Mouse (Mus musculus) spleen, postnatal 10 days (tissue): ENCODE data around the gene Gm5134.

Experiments
- DNase-seq, 2 experiments: peaks; one replicate each; pipeline ENCODE4 v3.0.0; 2021 to 2022; ENCODE audit warnings: low spot score in 2 of 2

The Gm5134 gene

DNA sequence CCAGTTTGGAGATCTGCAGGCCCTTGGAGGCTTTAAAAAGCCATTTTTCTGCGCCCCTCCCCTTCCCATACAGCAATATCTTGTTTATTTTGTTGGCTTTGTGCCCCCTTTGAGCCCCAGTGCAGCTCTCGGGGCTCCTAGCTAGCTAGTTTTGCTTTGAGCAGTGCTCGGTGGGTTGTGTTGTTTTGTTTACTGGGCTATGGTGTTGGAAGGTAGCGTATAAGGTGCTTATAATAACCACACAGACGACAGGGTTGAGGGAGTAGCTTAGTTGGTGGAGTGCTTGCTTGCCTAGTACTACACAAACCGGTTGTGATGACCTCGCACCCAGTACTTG, 78.8 kb downstream of the Gm5134 start:
- DNase-seq = no peak

DNA sequence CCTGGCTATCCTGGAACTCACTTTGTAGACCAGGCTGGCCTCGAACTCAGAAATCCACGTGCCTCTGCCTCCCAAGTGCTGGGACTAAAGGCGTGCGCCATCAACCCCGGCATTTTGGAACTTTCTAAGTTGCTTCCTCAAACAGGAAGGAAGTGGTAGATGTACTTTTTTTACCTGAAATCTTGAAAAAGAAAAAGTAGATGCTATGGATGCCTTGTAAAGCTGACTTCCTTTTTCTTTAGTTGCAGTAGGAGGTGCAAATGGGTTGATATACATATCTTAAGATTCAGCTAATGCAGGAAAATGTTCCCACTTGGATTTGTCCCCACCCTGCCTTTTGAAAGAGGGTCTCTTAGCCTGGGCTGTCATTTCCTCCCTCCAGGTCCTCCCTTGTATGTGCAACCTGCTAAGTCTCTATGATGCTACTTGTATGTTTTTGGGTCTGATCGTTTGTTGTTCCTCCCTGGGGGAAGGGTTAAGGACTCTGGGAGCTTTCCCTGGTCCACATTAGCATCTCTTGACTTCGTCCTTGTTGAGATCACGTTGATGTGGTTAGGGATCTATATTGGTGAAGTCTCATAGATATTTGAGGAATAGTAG, 79.8 kb downstream of the Gm5134 start:
- DNase-seq = no peak

DNA sequence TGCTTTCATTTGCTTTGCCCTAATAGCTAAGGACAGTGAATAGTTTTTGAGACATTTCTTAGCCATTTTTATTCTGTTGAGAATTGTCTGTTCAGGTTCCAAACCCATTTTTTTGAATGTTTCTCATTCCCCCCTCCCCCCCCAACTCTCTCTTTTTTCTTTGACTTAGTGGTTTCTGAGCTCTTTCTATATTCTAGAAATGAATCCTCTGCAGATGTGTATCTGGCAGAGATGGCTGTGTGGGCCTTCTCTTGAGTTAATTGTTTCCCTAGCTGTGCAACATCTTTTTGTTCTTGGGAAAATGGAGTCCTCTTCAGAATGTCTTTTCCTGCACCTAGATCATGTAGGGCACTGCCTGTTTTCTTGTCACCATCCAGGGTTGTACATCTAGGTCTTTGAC, 81.0 kb downstream of the Gm5134 start:
- no peak for DNase-seq

DNA sequence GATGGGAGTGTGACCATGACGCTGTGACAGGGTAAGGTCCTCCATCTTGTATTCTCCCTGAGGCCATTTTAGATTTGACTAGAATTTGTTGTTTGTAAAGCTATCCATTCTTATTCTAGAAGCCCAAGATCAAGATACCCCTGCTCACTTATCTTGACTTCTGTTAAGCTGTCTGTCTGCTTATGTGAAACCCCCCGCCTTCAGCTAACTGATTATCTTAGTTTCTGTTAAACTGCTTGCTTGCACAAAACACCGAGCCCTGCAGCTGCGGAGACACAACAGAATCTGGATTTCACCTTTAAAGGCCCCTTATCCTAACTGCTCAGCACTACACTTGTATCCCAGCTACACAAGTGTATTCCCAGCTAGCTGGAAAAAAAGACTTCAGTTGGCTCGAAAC, 82.6 kb downstream of the Gm5134 start:
- no peak for DNase-seq

DNA sequence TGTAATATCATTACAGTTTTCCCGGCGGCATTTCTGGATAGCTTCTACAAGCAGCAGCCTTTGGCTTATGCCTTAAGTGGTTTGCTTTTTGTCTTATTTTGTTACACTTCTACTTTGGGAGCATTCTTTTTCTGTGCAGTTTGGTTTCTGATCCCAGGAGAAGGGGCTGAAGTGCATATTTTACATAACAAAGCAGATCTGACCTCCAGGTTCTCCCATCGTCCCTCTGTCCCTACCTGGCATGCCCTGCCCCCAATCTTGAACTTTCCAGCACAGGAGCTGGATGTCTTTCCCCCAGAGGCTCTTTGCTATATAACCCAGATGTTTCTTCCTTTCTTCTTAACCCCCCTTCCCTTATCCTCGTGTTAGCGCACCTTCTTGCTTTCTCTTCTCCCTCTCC, 91.0 kb downstream of the Gm5134 start:
- DNase-seq = no peak

DNA sequence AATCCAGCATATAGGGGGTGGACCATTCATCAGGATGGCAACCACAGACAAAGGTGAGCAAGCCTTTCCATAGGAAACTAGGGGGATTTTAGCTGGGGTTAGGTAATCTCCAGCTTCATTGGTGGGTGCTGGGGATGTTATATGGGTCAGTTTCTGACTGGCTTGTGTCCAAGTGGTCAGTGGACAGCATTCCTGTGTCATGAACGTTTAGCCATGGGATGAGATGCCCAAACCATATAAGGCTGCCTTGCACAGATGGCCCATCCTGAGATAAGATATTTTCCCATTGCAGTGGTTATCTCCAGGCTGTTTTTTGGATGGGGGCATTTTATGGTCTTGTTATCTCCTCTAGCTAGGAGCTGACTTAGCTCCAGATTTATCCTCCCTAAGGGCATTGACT, 92.4 kb downstream of the Gm5134 start:
- no peak for DNase-seq

DNA sequence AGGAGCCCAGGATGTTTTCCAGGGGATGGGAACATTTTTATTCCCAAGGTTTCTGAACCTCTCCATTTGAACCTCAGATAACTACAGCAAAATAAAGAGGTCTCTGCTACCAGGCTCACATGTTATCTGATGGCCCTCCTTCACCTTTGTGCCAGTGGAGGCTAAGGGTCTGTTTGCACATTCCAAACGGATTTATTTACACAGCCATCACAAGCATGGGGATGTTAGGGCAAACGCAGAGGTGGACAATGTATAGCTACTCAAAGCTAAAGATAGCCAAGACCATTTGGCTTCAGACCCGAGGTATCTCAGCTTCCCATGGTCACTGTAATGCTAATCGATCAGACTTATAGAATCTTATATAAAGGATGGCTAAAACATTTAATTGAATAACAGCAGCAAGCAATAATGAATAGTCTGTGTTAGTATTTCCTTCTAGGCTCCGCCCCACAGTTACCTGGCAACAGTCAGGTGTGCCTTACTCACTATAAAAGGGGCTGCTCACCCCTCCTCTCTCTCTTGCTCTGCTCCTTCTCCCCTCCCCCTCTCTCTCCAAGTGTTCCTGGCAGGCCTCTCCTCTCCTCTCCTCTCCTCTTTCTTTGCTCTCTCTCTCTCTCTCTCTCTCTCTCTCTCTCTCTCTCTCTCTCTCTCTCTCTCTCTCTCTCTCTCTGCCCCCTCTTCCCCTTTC, 93.0 kb downstream of the Gm5134 start:
- no peak for DNase-seq

DNA sequence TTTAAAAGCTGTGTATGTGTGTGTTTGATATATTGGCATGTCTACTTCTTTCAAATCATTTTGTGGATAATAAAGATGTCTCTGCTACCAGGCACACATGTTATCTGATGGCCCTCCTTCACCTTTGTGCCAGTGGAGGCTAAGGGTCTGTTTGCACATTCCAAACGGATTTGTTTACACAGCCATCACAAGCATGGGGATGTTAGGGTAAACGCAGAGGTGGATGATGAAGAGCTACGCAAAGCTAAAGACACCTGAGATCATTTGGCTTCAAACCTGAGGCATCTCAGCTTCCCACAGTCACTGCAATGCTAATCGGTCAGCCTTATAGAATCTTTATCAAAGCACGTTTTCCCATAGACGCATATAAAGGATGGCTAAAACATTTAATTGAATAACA, 94.7 kb downstream of the Gm5134 start:
- no peak for DNase-seq

DNA sequence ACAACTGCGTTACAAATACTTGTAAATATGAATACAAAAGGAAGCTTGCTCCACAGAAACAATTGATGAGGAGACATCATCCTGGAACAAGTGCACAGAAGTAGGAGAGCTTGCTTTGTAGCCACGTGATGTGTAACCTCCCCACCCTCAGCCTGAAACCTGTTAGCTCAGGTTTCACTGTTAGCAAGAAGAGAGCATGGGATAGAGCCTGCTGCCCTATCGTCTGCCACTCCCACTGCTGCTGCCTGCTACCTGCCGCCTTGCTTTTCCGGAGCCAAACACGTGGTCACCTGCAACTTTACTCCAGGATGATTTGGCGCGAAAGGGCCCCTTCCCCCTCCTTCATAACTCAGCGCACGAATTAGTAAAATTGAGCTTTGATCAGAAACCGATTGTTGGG, 97.5 kb downstream of the Gm5134 start:
- no peak for DNase-seq
